Mouse (Mus musculus): Measurements from ENCODE around the gene Ctu2.

DNA sequence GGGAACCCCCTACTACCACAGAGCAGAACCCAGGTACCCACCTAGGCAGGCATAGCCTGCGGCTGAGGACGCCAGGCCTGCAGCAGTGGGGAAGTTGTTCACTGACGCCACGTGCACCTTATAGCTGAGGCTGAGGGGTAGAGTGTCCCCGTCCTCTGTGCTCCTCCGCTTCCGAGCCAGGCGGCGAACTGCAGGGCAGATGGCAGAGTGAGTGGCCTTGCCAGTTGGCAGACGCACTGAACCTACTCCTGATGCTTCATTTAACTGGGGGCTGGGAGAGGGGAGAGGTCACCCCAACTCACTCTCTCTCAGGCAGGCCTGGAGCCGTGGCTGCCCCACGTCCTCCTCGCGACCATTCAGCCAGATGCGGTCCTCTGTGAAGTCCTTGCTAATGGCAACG, 36.6 kb upstream of the Ctu2 start:
- TF ChIP-seq CTCF (IDR thresholded peaks at IDR 0.05; ENCODE audit: insufficient read depth, low read length) (no peak), POLR2A (IDR thresholded peaks at IDR 0.05; ENCODE audit: borderline replicate concordance, extremely low read depth, low read depth, low read length) (no peak)
